Comparison of ENCODE assay signal across 24 mouse cellular contexts in genomic region chr4:106220621-106221020, GRCm38 (mm10).
A peak's percentile ranks its signal among the peaks of the same experiment; 100 is the strongest.
DNase-seq lines count a peak whose midpoint lies in the region; ATAC-seq and TF ChIP-seq lines count a peak whose summit lies in the region.
"Had no signal": no experiment of that assay in that cellular context is flagged by ENCODE, and none has a peak within 500 bp of the region (broad histone marks: within the 10 kb centered on the region; RNA-seq: fewer than 3 reads in every experiment).

No protein-coding gene starts in this region.

- H3K27ac ChIP-seq in forebrain, embryonic 16.5 days (ENCODE audit: low read length), result no peak overlapping the region
- no peak overlapping the region for H3K27ac ChIP-seq in forebrain, embryonic 10.5 days
- H3K27ac ChIP-seq in liver, postnatal 0 days (ENCODE audit: low read depth), result no peak overlapping the region
- no peak overlapping the region for H3K27ac ChIP-seq in limb, embryonic 15.5 days
- H3K27ac ChIP-seq: embryonic facial prominence, embryonic 15.5 days; heart, adult 2 months; heart, embryonic 13.5 days; hindbrain, embryonic 14.5 days; intestine, embryonic 15.5 days; layer of hippocampus, adult 2 months; limb, embryonic 13.5 days; liver, embryonic 15.5 days; macrophage had no signal

- no peaks in the 10 kb centered on the region for H3K36me3 ChIP-seq in forebrain, embryonic 16.5 days (ENCODE audit: control insufficient read depth, insufficient read depth)
- H3K36me3 ChIP-seq in forebrain, embryonic 10.5 days (replicated peaks), result no peaks in the 10 kb centered on the region
- no peaks in the 10 kb centered on the region for H3K36me3 ChIP-seq in liver, postnatal 0 days (replicated peaks; ENCODE audit: insufficient read depth, low read length)
- no peaks in the 10 kb centered on the region for H3K36me3 ChIP-seq in limb, embryonic 15.5 days
- H3K36me3 ChIP-seq: embryonic facial prominence, embryonic 15.5 days; heart, embryonic 13.5 days; intestine, embryonic 15.5 days; limb, embryonic 13.5 days; liver, embryonic 15.5 days had no signal

- no peak for TF ChIP-seq EP300 in liver, postnatal 0 days (IDR thresholded peaks at IDR 0.05; ENCODE audit: low read depth)

- H3K9ac ChIP-seq in forebrain, embryonic 16.5 days (replicated peaks; ENCODE audit: low read depth, low read length), result no peak overlapping the region
- H3K9ac ChIP-seq in liver, postnatal 0 days (replicated peaks), result no peak overlapping the region
- H3K9ac ChIP-seq in limb, embryonic 15.5 days, result no peak overlapping the region
- H3K9ac ChIP-seq: embryonic facial prominence, embryonic 15.5 days; heart, embryonic 13.5 days; hindbrain, embryonic 14.5 days; intestine, embryonic 15.5 days; limb, embryonic 13.5 days; liver, embryonic 15.5 days had no signal

- no peak overlapping the region for H3K4me2 ChIP-seq in forebrain, embryonic 16.5 days (ENCODE audit: low read length)
- H3K4me2 ChIP-seq in liver, postnatal 0 days (ENCODE audit: low read depth, low read length), result no peak overlapping the region
- H3K4me2 ChIP-seq in limb, embryonic 15.5 days, result no peak overlapping the region
- H3K4me2 ChIP-seq: embryonic facial prominence, embryonic 15.5 days; heart, embryonic 13.5 days; hindbrain, embryonic 14.5 days; intestine, embryonic 15.5 days; limb, embryonic 13.5 days; liver, embryonic 15.5 days had no signal

- WGBS in forebrain, embryonic 16.5 days, result 68% methylated on average over 9 of the region's 9 CpGs
- WGBS in forebrain, embryonic 10.5 days, result 85% methylated on average over 9 of the region's 9 CpGs
- 70% methylated on average over 9 of the region's 9 CpGs for WGBS in liver, postnatal 0 days (ENCODE audit: insufficient replicate concordance)
- WGBS in limb, embryonic 15.5 days, result 49% methylated on average over 9 of the region's 9 CpGs

- no peak for TF ChIP-seq CTCF in liver, postnatal 0 days (IDR thresholded peaks at IDR 0.05; ENCODE audit: low read depth)

- no peak overlapping the region for H3K4me3 ChIP-seq in forebrain, embryonic 16.5 days (replicated peaks; ENCODE audit: low read length)
- no peak overlapping the region for H3K4me3 ChIP-seq in forebrain, embryonic 10.5 days
- H3K4me3 ChIP-seq in liver, postnatal 0 days (ENCODE audit: low read depth, low read length), result no peak overlapping the region
- H3K4me3 ChIP-seq in limb, embryonic 15.5 days, result no peak overlapping the region
- H3K4me3 ChIP-seq: embryonic facial prominence, embryonic 15.5 days; heart, adult 2 months; heart, embryonic 13.5 days; intestine, embryonic 15.5 days; layer of hippocampus, adult 2 months; limb, embryonic 13.5 days; liver, embryonic 15.5 days had no signal

- no peaks in the 10 kb centered on the region for H3K4me1 ChIP-seq in forebrain, embryonic 16.5 days (replicated peaks; ENCODE audit: control insufficient read depth, insufficient read depth, low read length)
- H3K4me1 ChIP-seq in forebrain, embryonic 10.5 days, result peaks cover 3% of the 10 kb centered on the region; the same call in 1 of the 2 replicates
- H3K4me1 ChIP-seq in liver, postnatal 0 days (ENCODE audit: insufficient read depth), result no peaks in the 10 kb centered on the region
- H3K4me1 ChIP-seq in limb, embryonic 15.5 days, result peaks cover 15% of the 10 kb centered on the region; the same call in 1 of the 2 replicates
- H3K4me1 ChIP-seq: heart, embryonic 13.5 days; intestine, embryonic 15.5 days had no signal

- no peaks in the 10 kb centered on the region for H3K9me3 ChIP-seq in forebrain, embryonic 16.5 days (ENCODE audit: control insufficient read depth, low read length)
- H3K9me3 ChIP-seq in forebrain, embryonic 10.5 days, result no peaks in the 10 kb centered on the region
- H3K9me3 ChIP-seq in liver, postnatal 0 days (ENCODE audit: low read length), result no peaks in the 10 kb centered on the region
- H3K9me3 ChIP-seq in limb, embryonic 15.5 days, result no peaks in the 10 kb centered on the region
- H3K9me3 ChIP-seq: embryonic facial prominence, embryonic 15.5 days; heart, embryonic 13.5 days; intestine, embryonic 15.5 days; limb, embryonic 13.5 days; liver, embryonic 15.5 days had no signal

- ATAC-seq in forebrain, embryonic 16.5 days, result 0 out of 2 replicates have a peak, but pooled peaks have one; percentile 33
- no peak for ATAC-seq in liver, postnatal 0 days
- peak; percentile 35; the same call in 1 of the 2 replicates for ATAC-seq in limb, embryonic 15.5 days (ENCODE audit: insufficient number of reproducible peaks, low FRiP score, low TSS enrichment, low read depth)
- ATAC-seq: CD4-positive, CD25-positive, alpha-beta regulatory T cell, adult 4 months; intestine, embryonic 15.5 days; lung, postnatal 0 days had no signal

- H3K27me3 ChIP-seq in forebrain, embryonic 16.5 days (replicated peaks; ENCODE audit: control insufficient read depth, insufficient read depth, low read length), result no peaks in the 10 kb centered on the region
- H3K27me3 ChIP-seq in forebrain, embryonic 10.5 days (ENCODE audit: poor library complexity, severe bottlenecking), result no peaks in the 10 kb centered on the region
- H3K27me3 ChIP-seq in liver, postnatal 0 days (ENCODE audit: insufficient read depth, low read length), result no peaks in the 10 kb centered on the region
- H3K27me3 ChIP-seq in limb, embryonic 15.5 days, result no peaks in the 10 kb centered on the region
- H3K27me3 ChIP-seq: embryonic facial prominence, embryonic 15.5 days; heart, embryonic 13.5 days; intestine, embryonic 15.5 days; limb, embryonic 13.5 days; liver, embryonic 15.5 days had no signal

- peak; percentile 66 for DNase-seq in adrenal gland, postnatal 10 days
- no peak for DNase-seq in adrenal gland, adult (ENCODE audit: inconsistent age in 2 of 2, low spot score in 1 of 2)
- DNase-seq in forebrain, embryonic 10.5 days (ENCODE audit: extremely low spot score, low spot score), result no peak
- peak; percentile 42 for DNase-seq in liver, postnatal 0 days
- DNase-seq in liver, result no peak
- no peak for DNase-seq in lung, adult 18-20 months
- DNase-seq: cerebellum, adult 11-12 months; gastrocnemius, postnatal 25 days; heart, adult 2 months; heart, postnatal 14 days; kidney, adult 9 months; kidney, postnatal 14 days had no signal

Comparison
In these comparisons a context has a peak if more than half of its experiments do, and no peak if none do; other contexts are left out.
1. DNase-seq: peak in adrenal gland, postnatal 10 days (single experiment) and liver, postnatal 0 days (single experiment); none in adrenal gland, adult (0 of 2), forebrain, embryonic 10.5 days (single experiment), liver (single experiment) and lung, adult 18-20 months (0 of 2).